Mouse (Mus musculus): ENCODE data around the gene Myo18b. TPM values are rescaled to one million over a fixed set of nuclear protein-coding genes. Genes with fewer than 3 reads are reported as not detected.

Gene Myo18b
- polyA plus RNA-seq, 1 experiment from 2014 or later = 0.14 TPM

DNA sequence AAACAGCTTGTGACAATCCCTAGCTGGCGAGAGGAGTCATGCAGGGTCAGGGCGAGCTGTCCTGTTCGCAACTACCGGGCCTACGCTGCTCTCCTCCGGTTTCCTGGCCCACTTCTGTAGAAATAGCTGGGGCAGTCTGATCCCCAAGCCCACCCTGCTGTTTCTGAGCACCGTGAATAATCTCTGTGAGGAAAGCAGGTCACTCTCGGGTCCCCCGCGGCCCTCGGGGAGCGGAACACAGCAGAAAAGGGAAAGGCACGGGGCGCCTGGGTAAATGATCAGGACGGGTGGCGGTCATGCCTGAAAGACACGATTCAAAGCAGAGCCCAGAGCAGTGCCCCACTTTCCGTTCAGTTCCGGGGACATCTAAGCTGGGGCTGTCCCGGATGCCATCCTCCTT, 255.0 kb downstream of the Myo18b start:
- ATAC-seq (replicated peaks; ENCODE audit: insufficient number of reproducible peaks, low FRiP score, low TSS enrichment, low read depth) (no peak), DNase-seq (ENCODE audit: low spot score) (no peak)
- WGBS = 9% methylated on average over 20 of the region's 20 CpGs
- Histone ChIP-seq H3K9ac (replicated peaks; ENCODE audit: low read length) (no peak overlapping the region; the same call in 1 of the 2 replicates), H3K36me3 (replicated peaks; ENCODE audit: control insufficient read depth, insufficient read depth, low read depth, low read length) (no peaks in the 10 kb centered on the region), H3K27me3 (ENCODE audit: control insufficient read depth, insufficient read depth, low read length) (no peaks in the 10 kb centered on the region), H3K4me1 (ENCODE audit: control insufficient read depth, insufficient read depth, low read length) (no peaks in the 10 kb centered on the region), H3K4me3 (ENCODE audit: low read depth, low read length) (no peak overlapping the region), H3K4me2 (ENCODE audit: low read depth, low read length) (peak overlapping the region; percentile 23), H3K9me3 (replicated peaks; ENCODE audit: control insufficient read depth, low read length) (no peaks in the 10 kb centered on the region; the same call in 1 of the 2 replicates), H3K27ac (replicated peaks; ENCODE audit: low read depth, low read length) (no peak overlapping the region)

DNA sequence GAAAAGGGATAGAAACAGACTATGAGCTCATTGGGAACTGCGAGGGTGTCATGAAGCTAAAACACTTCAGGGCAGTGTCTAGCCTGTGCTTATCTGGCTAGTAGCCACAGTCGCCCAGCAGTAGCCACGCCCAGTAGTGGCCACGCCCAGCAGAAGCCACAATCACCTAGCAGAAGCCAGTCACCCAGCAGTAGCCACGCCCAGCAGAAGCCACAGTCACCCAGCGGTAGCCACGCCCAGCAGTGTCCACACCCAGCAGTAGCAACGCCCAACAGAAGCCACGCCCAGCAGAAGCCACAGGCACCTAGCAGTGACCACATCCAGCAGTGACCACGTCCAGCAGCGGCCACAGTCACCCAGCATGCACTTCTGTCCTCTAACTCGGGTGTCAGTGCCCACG, 255.5 kb downstream of the Myo18b start:
- no peaks in the 10 kb centered on the region for H3K27me3 ChIP-seq (ENCODE audit: control insufficient read depth, insufficient read depth, low read length)
- DNase-seq (ENCODE audit: low spot score) = no peak
- 15% methylated on average over 13 of the region's 13 CpGs for WGBS
- no peak for ATAC-seq (replicated peaks; ENCODE audit: insufficient number of reproducible peaks, low FRiP score, low TSS enrichment, low read depth)
- H3K4me3 ChIP-seq (ENCODE audit: low read depth, low read length) = no peak overlapping the region
- H3K4me2 ChIP-seq (ENCODE audit: low read depth, low read length) = peak overlapping the region; percentile 23; the same call in 1 of the 2 replicates
- H3K36me3 ChIP-seq (replicated peaks; ENCODE audit: control insufficient read depth, insufficient read depth, low read depth, low read length) = no peaks in the 10 kb centered on the region
- no peaks in the 10 kb centered on the region; the same call in 1 of the 2 replicates for H3K9me3 ChIP-seq (replicated peaks; ENCODE audit: control insufficient read depth, low read length)
- H3K27ac ChIP-seq (replicated peaks; ENCODE audit: low read depth, low read length) = no peak overlapping the region
- H3K9ac ChIP-seq (replicated peaks; ENCODE audit: low read length) = no peak overlapping the region
- no peaks in the 10 kb centered on the region for H3K4me1 ChIP-seq (ENCODE audit: control insufficient read depth, insufficient read depth, low read length)

Other genes with a start within 250 kb of the Myo18b start
- gene Grk3, start 119.4 kb upstream of the Myo18b start, polyA plus RNA-seq (2014; fragmentation: Nextera tagmentation; extraction: Ambion mirVana) = 2.7 and 5.0 TPM in 2 replicates
- not detected in 2 replicates for gene Crybb2, start 173.8 kb upstream of the Myo18b start, polyA plus RNA-seq (2014; fragmentation: Nextera tagmentation; extraction: Ambion mirVana)
- 4.0 and 20.8 TPM in 2 replicates for gene Crybb3, start 185.2 kb upstream of the Myo18b start, polyA plus RNA-seq (2014; fragmentation: Nextera tagmentation; extraction: Ambion mirVana)

Measured in embryonic facial prominence, embryonic 11.5 days (tissue).